Mouse (Mus musculus): ENCODE measurements at regions not wholly inside any gene's neighbourhood (a gene's known extent, or its start where the extent isn't known, plus 50 kb on each side); places are given as distances from the start of the nearest gene placed in this dataset.

GRCm38 (mm10) chr9:32815473-32815872 is 179.5 kb downstream of the Ets1 start:
- TF ChIP-seq CTCF (IDR thresholded peaks at IDR 0.05; ENCODE audit: borderline replicate concordance, extremely low read depth, insufficient read depth, insufficient read length) (no peak), POLR2A (IDR thresholded peaks at IDR 0.05; ENCODE audit: borderline replicate concordance, extremely low read depth, insufficient read depth, insufficient read length, poor library complexity, severe bottlenecking) (no peak)

Data from brain, embryonic 14.5 days (tissue).